Mouse (Mus musculus) E14TG2a.4 (cell line): ENCODE data around the gene Spdl1.

Experiments
- CTCF ChIP-seq: conservative IDR thresholded peaks from 2 replicates; pipeline ENCODE4 v1.5.1; 2014; ENCODE audit warnings: low read length
- NANOG ChIP-seq: IDR thresholded peaks from 2 replicates; pipeline ENCODE4 v1.6.1; 2014; ENCODE audit warnings: borderline replicate concordance, low read length, mixed read lengths

DNA sequence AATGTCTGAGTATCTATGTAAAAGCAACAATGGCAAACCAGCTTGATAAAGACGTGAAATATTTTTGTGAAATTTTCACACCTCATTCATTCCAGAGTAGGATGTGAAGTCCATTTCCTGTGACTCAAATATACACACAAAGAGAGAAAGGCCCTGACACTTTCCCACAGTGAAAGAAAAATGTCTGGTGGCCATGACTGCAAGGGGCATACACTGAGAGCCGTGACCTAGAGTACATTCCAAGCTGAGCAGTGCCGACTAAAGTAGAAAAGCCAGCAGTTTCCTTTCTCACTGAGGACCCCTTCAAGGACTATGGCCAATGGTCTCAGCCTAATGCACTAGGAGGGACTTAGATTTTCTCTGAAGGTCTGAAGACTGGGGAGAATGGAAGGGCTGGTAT, 23.2 kb upstream of the Spdl1 start:
- TF ChIP-seq CTCF (no peak), NANOG (no peak)
